Mouse (Mus musculus) embryonic facial prominence, embryonic 13.5 days (tissue): Measurements from ENCODE around the gene AC109138.7. TPM values are rescaled to one million over a fixed set of nuclear protein-coding genes. Genes with fewer than 3 reads are reported as not detected.

Source experiments
- ATAC-seq: fragments of 200-750 bp; cut with Nextera tagmentation; 2 replicates; pipeline ENCODE4 v1.8.0; 2017; ENCODE audit warnings: low read depth; ENCODE audit not compliant: insufficient number of reproducible peaks, insufficient read depth, low FRiP score, low TSS enrichment
- H3K27ac ChIP-seq: fragments of 300-500 bp; sonication (generic); 2 replicates; pipeline ENCODE4 v1.5.1; 2015; ENCODE audit warnings: moderate library complexity, mild to moderate bottlenecking, inconsistent platforms
- H3K27me3 ChIP-seq: fragments of 300-500 bp; sonication (generic); 2 replicates; pipeline ENCODE4 v1.6.1; 2015; ENCODE audit warnings: mild to moderate bottlenecking, inconsistent platforms
- H3K36me3 ChIP-seq: fragments of 300-500 bp; sonication (generic); 2 replicates; pipeline ENCODE4 v1.6.1; 2015; ENCODE audit warnings: mild to moderate bottlenecking, inconsistent platforms
- H3K4me1 ChIP-seq: fragments of 300-500 bp; sonication (generic); 2 replicates; pipeline ENCODE4 v1.6.1; 2015; ENCODE audit warnings: inconsistent platforms
- H3K4me2 ChIP-seq: fragments of 300-500 bp; sonication (generic); 2 replicates; pipeline ENCODE4 v1.6.1; 2015; ENCODE audit warnings: moderate library complexity, mild to moderate bottlenecking, inconsistent platforms
- H3K4me3 ChIP-seq: fragments of 300-500 bp; sonication (generic); 2 replicates; pipeline ENCODE4 v1.5.1; 2015; ENCODE audit warnings: mild to moderate bottlenecking, inconsistent platforms
- H3K9ac ChIP-seq: fragments of 300-500 bp; sonication (generic); 2 replicates; pipeline ENCODE4 v1.6.1; 2015; ENCODE audit warnings: mild to moderate bottlenecking, inconsistent platforms
- H3K9me3 ChIP-seq: fragments of 300-500 bp; sonication (generic); 2 replicates; pipeline ENCODE4 v1.6.1; 2016; ENCODE audit warnings: inconsistent platforms
- whole genome bisulfite sequencing: fragments of 180-500 bp; shearing (Covaris S2); methylation state at CpG from one replicate; pipeline ENCODE4 v1.1.7; 2015; ENCODE audit warnings: mixed read lengths; 5-methylcytosine and 5-hydroxymethylcytosine counted together
- polyA plus RNA-seq: library from polyadenylated mRNA; unstranded; fragments of >200 nt; fragmentation: Nextera tagmentation; extraction: Ambion mirVana; gene quantifications from 2 replicates; pipeline ENCODE4 v1.2.1, GENCODE M21; 2015

AC109138.7 gene
- polyA plus RNA-seq, 1 experiment from 2014 or later = not detected

DNA sequence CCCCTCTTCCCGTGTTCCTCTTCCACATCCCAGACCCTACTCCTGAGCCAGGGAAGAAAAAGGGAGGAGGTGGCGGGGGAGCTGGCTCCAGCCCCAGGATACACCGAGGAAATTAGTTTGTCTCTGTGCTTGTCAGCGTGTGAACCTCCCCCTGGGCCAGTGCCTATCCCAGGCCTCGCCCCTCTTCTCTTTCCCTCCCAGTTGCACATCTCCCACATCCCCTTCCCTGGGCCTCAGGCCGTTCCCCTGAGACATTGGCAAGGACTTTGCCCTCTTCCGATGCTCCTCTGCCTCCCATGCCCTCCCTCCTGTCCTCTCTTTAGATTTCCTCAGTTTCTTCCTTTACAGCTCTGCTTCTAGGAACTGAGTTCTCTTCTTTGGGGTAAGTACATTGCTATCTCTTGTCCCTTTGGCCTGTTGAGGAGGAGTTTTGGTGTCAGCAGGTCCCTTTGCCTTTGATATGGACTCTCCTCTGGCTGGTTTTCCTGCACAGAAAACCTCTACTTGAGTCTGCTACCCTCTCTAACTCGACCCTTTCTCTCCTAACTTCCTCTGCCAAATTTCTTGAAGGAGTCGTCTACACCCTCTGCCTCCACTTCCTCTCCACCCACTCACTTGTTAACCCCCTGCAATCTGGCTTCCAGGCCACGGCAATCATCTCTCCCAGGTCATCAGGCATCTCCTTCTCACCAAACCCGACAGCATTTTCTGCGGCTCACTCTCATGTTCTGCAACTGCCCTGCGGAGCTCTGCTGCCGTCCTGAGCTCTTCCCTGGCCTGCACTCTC lies 7.0 kb downstream of the AC109138.7 start:
- Histone ChIP-seq H3K4me1 (peaks cover 60% of the 10 kb centered on the region), H3K36me3 (peaks cover 24% of the 10 kb centered on the region), H3K4me3 (no peak overlapping the region), H3K4me2 (peak overlapping the region; percentile 26), H3K9ac (peak overlapping the region; percentile 44), H3K27ac (peak overlapping the region; percentile 48), H3K9me3 (no peaks in the 10 kb centered on the region), H3K27me3 (no peaks in the 10 kb centered on the region)
- ATAC-seq = 0 out of 2 replicates have a peak, but pooled peaks have one; percentile 1
- WGBS = 31% methylated on average over 14 of the region's 14 CpGs

GRCm38 (mm10) chr19:4222165-4222564 lies 8.0 kb downstream of the AC109138.7 start:
- Histone ChIP-seq H3K27me3 (no peaks in the 10 kb centered on the region), H3K36me3 (peaks cover 24% of the 10 kb centered on the region), H3K4me2 (no peak overlapping the region), H3K9me3 (no peaks in the 10 kb centered on the region), H3K4me1 (peaks cover 50% of the 10 kb centered on the region), H3K4me3 (no peak overlapping the region), H3K9ac (0 out of 2 replicates have a peak overlapping the region, but pooled peaks have one; percentile 11), H3K27ac (no peak overlapping the region)
- WGBS = 82% methylated on average over 11 of the region's 11 CpGs
- no peak for ATAC-seq

GRCm38 (mm10) chr19:4226779-4227178 lies 12.6 kb downstream of the AC109138.7 start:
- WGBS = 92% methylated on average over 7 of the region's 7 CpGs
- Histone ChIP-seq H3K36me3 (peaks cover 19% of the 10 kb centered on the region), H3K4me3 (no peak overlapping the region), H3K9me3 (no peaks in the 10 kb centered on the region), H3K27ac (no peak overlapping the region), H3K27me3 (peaks cover 10% of the 10 kb centered on the region), H3K9ac (no peak overlapping the region), H3K4me1 (peaks cover 23% of the 10 kb centered on the region), H3K4me2 (no peak overlapping the region)
- no peak for ATAC-seq

GRCm38 (mm10) chr19:4227446-4227845 lies 13.3 kb downstream of the AC109138.7 start:
- H3K4me2 ChIP-seq = no peak overlapping the region
- peaks cover 13% of the 10 kb centered on the region for H3K36me3 ChIP-seq
- WGBS = 72% methylated on average over 5 of the region's 5 CpGs
- H3K4me1 ChIP-seq = peaks cover 24% of the 10 kb centered on the region
- peaks cover 10% of the 10 kb centered on the region for H3K27me3 ChIP-seq
- no peak overlapping the region for H3K27ac ChIP-seq
- no peak overlapping the region for H3K9ac ChIP-seq
- no peak for ATAC-seq
- H3K4me3 ChIP-seq = no peak overlapping the region
- H3K9me3 ChIP-seq = no peaks in the 10 kb centered on the region

DNA sequence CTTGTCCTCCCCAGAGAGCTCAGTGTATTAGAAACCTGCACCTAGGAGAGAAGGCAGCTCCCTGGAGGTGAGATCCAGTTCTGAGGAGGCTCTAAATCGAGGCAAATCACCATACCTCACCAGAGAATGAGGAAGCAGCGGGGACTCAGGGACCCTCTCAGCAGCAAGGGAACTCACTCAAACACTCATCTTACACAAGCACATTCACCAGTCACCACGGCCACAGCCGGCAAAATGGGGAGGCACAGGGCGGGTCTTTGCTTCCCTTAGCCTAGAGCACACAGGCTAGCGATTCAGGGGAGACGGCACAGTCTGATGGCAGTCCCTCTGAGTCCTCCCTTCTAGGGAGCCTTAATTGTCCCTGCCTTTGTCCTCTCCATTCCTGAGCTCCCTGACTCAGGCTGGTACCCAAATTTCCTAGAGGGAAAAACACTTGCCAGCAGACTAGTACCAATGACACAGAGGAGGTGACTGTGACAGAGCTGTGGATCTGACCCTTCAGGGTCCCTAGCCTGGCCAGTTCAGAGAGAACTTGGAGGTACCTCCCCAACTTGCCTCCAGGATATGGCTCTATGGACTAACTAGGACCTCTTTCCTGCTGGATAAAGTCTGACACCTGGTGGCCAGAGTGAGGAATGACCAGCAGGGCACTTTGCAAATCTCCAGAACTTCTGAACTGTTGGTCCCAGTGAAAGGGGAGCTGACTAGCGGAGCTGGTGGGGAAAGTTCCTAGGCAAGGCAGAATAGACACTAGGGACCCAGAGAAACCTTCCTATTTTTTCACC lies 13.9 kb downstream of the AC109138.7 start:
- no peak overlapping the region for H3K27ac ChIP-seq
- 18% methylated on average over 8 of the region's 8 CpGs for WGBS
- ATAC-seq = no peak

GRCm38 (mm10) chr19:4228891-4229290 lies 14.7 kb downstream of the AC109138.7 start:
- Histone ChIP-seq H3K9ac (no peak overlapping the region), H3K27ac (no peak overlapping the region), H3K4me1 (peaks cover 26% of the 10 kb centered on the region), H3K4me2 (no peak overlapping the region), H3K27me3 (peaks cover 10% of the 10 kb centered on the region), H3K36me3 (no peaks in the 10 kb centered on the region), H3K9me3 (no peaks in the 10 kb centered on the region), H3K4me3 (no peak overlapping the region)
- WGBS = 73% methylated on average over 4 of the region's 4 CpGs
- no peak for ATAC-seq

More for the DNA sequence above, 13.9 kb downstream of the AC109138.7 start:
- Histone ChIP-seq H3K27me3 (peaks cover 10% of the 10 kb centered on the region), H3K36me3 (peaks cover 6% of the 10 kb centered on the region), H3K9me3 (no peaks in the 10 kb centered on the region), H3K4me2 (no peak overlapping the region), H3K4me3 (no peak overlapping the region), H3K9ac (0 out of 2 replicates have a peak overlapping the region, but pooled peaks have one; percentile 37), H3K4me1 (peaks cover 26% of the 10 kb centered on the region)

GRCm38 (mm10) chr19:4229451-4230076 lies 15.4 kb downstream of the AC109138.7 start:
- Histone ChIP-seq H3K4me2 (no peak overlapping the region), H3K4me3 (no peak overlapping the region), H3K36me3 (no peaks in the 10 kb centered on the region), H3K27ac (no peak overlapping the region), H3K27me3 (peaks cover 10% of the 10 kb centered on the region), H3K9me3 (no peaks in the 10 kb centered on the region), H3K9ac (peak overlapping the region; percentile 49; the same call in 1 of the 2 replicates), H3K4me1 (peaks cover 26% of the 10 kb centered on the region)
- ATAC-seq = no peak
- WGBS = 29% methylated on average over 9 of the region's 9 CpGs

- Histone ChIP-seq H3K4me1 (peaks cover 26% of the 10 kb centered on the region), H3K27ac (no peak overlapping the region), H3K27me3 (peaks cover 10% of the 10 kb centered on the region), H3K4me2 (no peak overlapping the region), H3K4me3 (no peak overlapping the region), H3K9ac (no peak overlapping the region), H3K36me3 (no peaks in the 10 kb centered on the region), H3K9me3 (no peaks in the 10 kb centered on the region)
- no peak for ATAC-seq
- 68% methylated on average over 8 of the region's 8 CpGs for WGBS
Observed at GRCm38 (mm10) chr19:4230415-4230814, 16.3 kb downstream of the AC109138.7 start.

DNA sequence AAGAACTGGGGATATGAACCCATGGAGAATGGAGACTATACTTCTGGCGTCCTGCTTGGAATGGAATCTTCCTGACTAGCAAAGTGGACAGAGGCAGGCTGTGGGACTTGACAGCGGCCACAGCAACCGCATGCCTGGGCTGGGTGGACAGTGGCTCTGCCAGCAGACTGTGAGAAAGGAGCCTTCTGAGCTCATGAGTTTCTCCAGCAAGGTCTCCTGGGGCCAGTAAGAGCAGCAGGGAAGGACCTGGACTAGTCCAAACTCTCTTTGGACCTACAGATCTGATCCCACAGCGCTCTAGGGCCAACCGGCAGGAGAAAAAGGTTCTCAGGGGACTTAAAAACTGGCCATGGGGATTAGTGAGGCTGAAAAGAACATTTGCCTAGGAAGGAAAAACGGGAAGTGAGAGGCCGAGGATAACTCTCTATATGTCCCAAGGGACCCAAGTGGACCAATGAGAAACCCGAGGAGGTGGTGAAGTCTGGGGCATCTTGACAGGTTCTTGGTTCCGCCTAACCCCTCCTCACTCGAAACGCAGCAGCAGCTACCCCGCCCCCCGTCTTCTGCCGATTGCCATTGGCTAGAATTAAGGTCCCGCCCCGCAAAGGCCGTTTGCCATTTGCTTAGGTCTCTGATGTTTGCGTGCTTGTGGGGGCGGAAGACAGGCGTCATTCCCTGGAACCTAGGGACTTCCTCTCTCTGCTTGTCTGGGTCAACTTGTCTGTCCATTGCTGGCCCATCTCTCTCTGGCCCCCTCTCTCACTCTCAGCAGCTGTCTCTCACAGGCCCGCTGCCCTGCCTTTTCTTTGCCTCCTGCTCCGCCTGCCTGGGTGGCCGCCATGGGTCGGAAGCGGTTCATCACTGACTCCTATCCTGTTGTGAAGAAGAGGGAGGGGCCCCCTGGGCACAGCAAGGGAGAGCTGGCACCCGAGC lies 17.4 kb downstream of the AC109138.7 start, which contains the start of gene Pold4:
Pold4 (plus strand) TSS at position 647 of the 933 bp plus-strand sequence.
- Histone ChIP-seq H3K9me3 (no peaks in the 10 kb centered on the region), H3K27me3 (peaks cover 10% of the 10 kb centered on the region), H3K9ac (peak within 1 kb of the TSS; percentile 72), H3K4me3 (peak within 1 kb of the TSS; percentile 58), H3K27ac (peak within 1 kb of the TSS; percentile 44; the same call in 1 of the 2 replicates), H3K4me2 (peak within 1 kb of the TSS; percentile 80), H3K4me1 (peaks cover 26% of the 10 kb centered on the region), H3K36me3 (no peaks in the 10 kb centered on the region)
- 11% methylated on average over 26 of the region's 26 CpGs for WGBS
- ATAC-seq = peak; percentile 79

DNA sequence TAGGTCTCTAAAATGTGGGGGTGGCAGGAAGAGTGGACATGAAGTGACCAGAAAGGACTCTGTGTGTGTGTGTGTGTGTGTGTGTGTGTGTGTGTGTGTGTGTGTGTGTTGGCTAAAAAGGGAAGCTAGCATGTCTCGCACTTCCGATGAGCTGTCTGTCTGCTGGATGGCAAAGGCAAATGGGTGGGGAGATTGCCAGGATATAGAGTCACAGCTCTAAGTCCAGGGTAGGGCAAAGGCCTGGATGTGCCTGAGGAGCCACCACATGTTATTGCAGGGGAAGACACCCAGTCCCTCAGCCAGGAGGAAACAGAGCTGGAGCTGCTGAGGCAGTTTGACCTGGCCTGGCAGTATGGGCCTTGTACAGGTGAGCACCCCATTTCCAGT lies 18.0 kb downstream of the AC109138.7 start:
- peaks cover 10% of the 10 kb centered on the region for H3K27me3 ChIP-seq
- ATAC-seq = no peak
- WGBS = 50% methylated on average over 1 of the region's 2 CpGs
- H3K9me3 ChIP-seq = no peaks in the 10 kb centered on the region
- H3K4me1 ChIP-seq = peaks cover 26% of the 10 kb centered on the region
- H3K27ac ChIP-seq = peak overlapping the region; percentile 44; the same call in 1 of the 2 replicates
- H3K4me2 ChIP-seq = peak overlapping the region; percentile 80
- no peaks in the 10 kb centered on the region for H3K36me3 ChIP-seq
- peak overlapping the region; percentile 58 for H3K4me3 ChIP-seq
- peak overlapping the region; percentile 72 for H3K9ac ChIP-seq
